Mouse (Mus musculus) lung, embryonic 14.5 days (tissue): ENCODE data around the gene Olfr373. TPM values are rescaled to one million over a fixed set of nuclear protein-coding genes. Genes with fewer than 3 reads are reported as not detected.

Experiments used
- ATAC-seq: fragments of 200-750 bp; cut with Nextera tagmentation; 2 replicates; pipeline ENCODE4 v1.8.0; 2017; ENCODE audit warnings: mild to moderate bottlenecking, moderate TSS enrichment, moderate library complexity; ENCODE audit not compliant: insufficient read depth
- DNase-seq: peaks from one replicate; pipeline ENCODE4 v3.0.0-alpha.2; 2015
- H3K27ac ChIP-seq: fragments of 300-500 bp; sonication (generic); 2 replicates; pipeline ENCODE4 v1.5.1; 2014; ENCODE audit warnings: low read depth, mild to moderate bottlenecking, moderate library complexity
- H3K27me3 ChIP-seq: fragments of 300-500 bp; sonication (generic); 2 replicates; pipeline ENCODE4 v1.6.1; 2014; ENCODE audit warnings: low read length, control low read depth; ENCODE audit not compliant: insufficient read depth
- H3K36me3 ChIP-seq: fragments of 300-500 bp; sonication (generic); 2 replicates; pipeline ENCODE4 v1.6.1; 2014; ENCODE audit warnings: control low read depth; ENCODE audit not compliant: insufficient read depth
- H3K4me1 ChIP-seq: fragments of 300-500 bp; sonication (generic); 2 replicates; pipeline ENCODE4 v1.6.1; 2014; ENCODE audit warnings: antibody characterized with exemption, control low read depth; ENCODE audit not compliant: insufficient read depth
- H3K4me2 ChIP-seq: fragments of 300-500 bp; sonication (generic); 2 replicates; pipeline ENCODE4 v1.6.1; 2014; ENCODE audit warnings: mild to moderate bottlenecking
- H3K4me3 ChIP-seq: fragments of 300-500 bp; sonication (generic); 2 replicates; pipeline ENCODE4 v1.5.1; 2014; ENCODE audit warnings: low read depth, low read length
- H3K9ac ChIP-seq: fragments of 300-500 bp; sonication (generic); 2 replicates; pipeline ENCODE4 v1.6.1; 2014
- H3K9me3 ChIP-seq: fragments of 300-500 bp; sonication (generic); 2 replicates; pipeline ENCODE4 v1.6.1; 2016; ENCODE audit warnings: low read depth, low read length, control low read depth
- CTCF ChIP-seq: IDR thresholded peaks from 2 replicates; pipeline ENCODE4 v1.5.1; 2016; ENCODE audit warnings: antibody characterized with exemption, low read depth
- WGBS: fragments of 180-500 bp; shearing (Covaris S2); extraction: QIAGEN DNeasy Blood & Tissue Kit; methylation state at CpG from one replicate; pipeline ENCODE4 v1.1.7; 2014; 5-methylcytosine and 5-hydroxymethylcytosine counted together
- polyA plus RNA-seq: library from polyadenylated mRNA; unstranded; fragments of >200 nt; fragmentation: Nextera tagmentation; extraction: Ambion mirVana; gene quantifications from 2 replicates; pipeline ENCODE4 v1.2.1, GENCODE M21; 2014

Olfr373 gene
- polyA plus RNA-seq, 1 experiment from 2014 or later = not detected

DNA sequence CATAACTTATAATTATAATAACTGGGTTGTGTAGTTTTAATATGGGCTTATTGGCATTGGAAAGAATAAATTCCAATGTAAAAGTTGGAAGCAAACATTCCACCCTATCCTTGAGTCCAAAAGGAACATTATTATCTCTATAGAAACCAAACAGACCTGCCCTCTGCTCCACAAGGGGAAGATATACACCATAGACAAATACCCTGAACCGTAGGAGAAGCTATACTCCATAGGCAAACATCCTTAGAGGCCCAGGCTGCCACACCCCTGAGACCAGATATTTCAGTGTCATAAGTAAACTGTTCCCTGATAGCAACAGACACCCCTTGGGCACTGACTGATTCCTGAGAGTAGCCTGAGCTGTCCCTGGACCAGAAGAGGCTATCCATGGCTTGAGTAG lies 44.9 kb downstream of the Olfr373 start:
- WGBS = 43% methylated on average over 1 of the region's 1 CpGs
- H3K9me3 ChIP-seq = no peaks in the 10 kb centered on the region

DNA sequence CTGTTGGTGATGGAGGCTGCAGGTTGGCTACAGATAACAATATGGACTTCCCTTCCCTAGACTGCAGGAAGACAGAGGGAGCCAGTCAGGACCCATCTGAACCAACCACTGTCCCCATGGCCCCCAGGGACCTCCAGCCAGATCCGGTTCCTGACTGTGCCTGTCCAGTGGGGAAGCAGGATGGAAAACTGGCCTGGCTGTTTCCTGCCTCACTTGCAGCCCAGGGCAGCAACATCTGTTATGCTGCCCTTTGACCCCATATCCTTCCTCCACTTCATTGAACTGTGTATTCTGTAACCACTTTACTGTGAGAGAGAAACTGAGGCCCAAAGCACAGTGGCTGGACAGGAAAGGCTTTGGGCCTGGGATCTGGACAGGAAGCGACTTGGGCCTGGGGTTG lies 48.3 kb downstream of the Olfr373 start:
- no peak overlapping the region for H3K4me2 ChIP-seq
- no peaks in the 10 kb centered on the region for H3K27me3 ChIP-seq
- ATAC-seq = no peak
- 59% methylated on average over 2 of the region's 2 CpGs for WGBS
- H3K4me3 ChIP-seq = no peak overlapping the region
- H3K4me1 ChIP-seq = no peaks in the 10 kb centered on the region; the same call in 1 of the 2 replicates
- no peak for TF ChIP-seq CTCF
- no peak overlapping the region for H3K9ac ChIP-seq
- H3K9me3 ChIP-seq = no peaks in the 10 kb centered on the region
- H3K27ac ChIP-seq = peak overlapping the region; percentile 43; the same call in 1 of the 2 replicates
- no peaks in the 10 kb centered on the region for H3K36me3 ChIP-seq
- DNase-seq = peak; percentile 60

More for the DNA sequence above, 44.9 kb downstream of the Olfr373 start:
- Histone ChIP-seq H3K9ac (no peak overlapping the region), H3K27ac (no peak overlapping the region), H3K36me3 (no peaks in the 10 kb centered on the region), H3K4me2 (no peak overlapping the region), H3K4me1 (no peaks in the 10 kb centered on the region), H3K4me3 (no peak overlapping the region), H3K27me3 (no peaks in the 10 kb centered on the region)
- no peak for ATAC-seq
- no peak for DNase-seq
- TF ChIP-seq CTCF = no peak

DNA sequence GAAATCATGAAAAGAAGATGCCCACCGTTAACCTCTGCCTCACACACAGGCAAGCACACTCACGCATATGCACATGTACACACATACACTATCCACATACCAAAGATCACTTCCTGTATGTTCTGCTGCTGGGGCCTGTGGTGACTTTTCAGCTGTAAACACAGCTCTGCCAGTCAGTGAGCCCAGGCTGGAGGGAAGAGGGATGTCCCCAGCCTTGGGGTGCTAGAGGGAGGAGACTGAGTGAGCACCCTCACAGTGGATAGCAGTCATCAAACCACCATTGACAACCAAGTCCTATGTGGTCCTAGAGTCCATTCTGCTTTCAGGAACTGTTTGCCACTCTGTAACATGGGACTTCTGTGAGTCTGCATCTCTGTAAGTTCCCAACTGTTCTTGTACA lies 48.9 kb downstream of the Olfr373 start:
- Histone ChIP-seq H3K27ac (peak overlapping the region; percentile 43; the same call in 1 of the 2 replicates), H3K27me3 (no peaks in the 10 kb centered on the region), H3K9ac (no peak overlapping the region), H3K4me1 (no peaks in the 10 kb centered on the region; the same call in 1 of the 2 replicates), H3K4me2 (no peak overlapping the region), H3K4me3 (no peak overlapping the region), H3K36me3 (no peaks in the 10 kb centered on the region), H3K9me3 (no peaks in the 10 kb centered on the region)
- 69% methylated on average over 2 of the region's 2 CpGs for WGBS
- no peak for DNase-seq
- ATAC-seq = no peak
- no peak for TF ChIP-seq CTCF

DNA sequence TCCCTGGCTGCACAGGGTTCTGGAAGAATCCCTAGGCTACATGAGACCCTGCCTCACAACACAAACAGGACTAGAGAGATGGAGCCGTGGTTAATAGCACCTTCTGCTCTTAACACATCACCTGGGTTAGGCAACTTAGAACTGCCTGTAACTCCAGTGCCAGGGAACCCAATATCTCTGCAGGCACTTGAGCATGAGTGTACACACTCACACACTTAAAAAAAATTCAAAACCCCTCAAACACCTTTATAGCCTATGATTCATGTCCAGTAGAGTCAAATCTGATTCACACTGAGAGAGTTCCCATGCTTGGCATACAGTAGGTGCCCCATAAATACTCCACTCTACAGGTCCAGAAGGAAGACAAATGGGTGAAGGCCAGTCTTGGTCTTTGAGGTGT lies 49.4 kb downstream of the Olfr373 start:
- H3K4me3 ChIP-seq = no peak overlapping the region
- H3K27ac ChIP-seq = peak overlapping the region; percentile 43; the same call in 1 of the 2 replicates
- no peaks in the 10 kb centered on the region for H3K27me3 ChIP-seq
- 63% methylated on average over 1 of the region's 1 CpGs for WGBS
- DNase-seq (no peak), ATAC-seq (no peak)
- H3K9ac ChIP-seq = no peak overlapping the region
- H3K36me3 ChIP-seq = no peaks in the 10 kb centered on the region
- H3K4me1 ChIP-seq = peaks cover 2% of the 10 kb centered on the region; the same call in 1 of the 2 replicates
- TF ChIP-seq CTCF = no peak
- H3K9me3 ChIP-seq = no peaks in the 10 kb centered on the region
- no peak overlapping the region for H3K4me2 ChIP-seq

DNA sequence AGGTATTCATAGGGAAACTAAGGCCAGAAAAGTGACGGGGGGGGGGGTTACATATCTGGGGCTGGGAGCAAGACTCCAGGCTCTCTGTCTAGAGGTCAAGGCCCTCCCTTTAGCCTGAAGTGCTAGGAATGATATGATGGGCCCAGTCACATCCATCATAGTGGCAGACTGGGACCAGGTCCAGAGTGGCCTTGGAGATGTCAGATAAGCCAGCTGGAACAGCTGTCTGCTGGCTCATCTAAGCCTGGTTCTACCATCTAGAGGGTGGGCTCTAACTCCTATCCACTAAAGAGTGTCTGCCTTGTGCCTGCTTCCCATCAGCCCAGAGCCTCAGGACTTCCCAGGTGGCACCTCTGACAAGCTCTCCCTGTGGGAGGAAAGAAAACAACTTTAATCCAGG lies 49.9 kb downstream of the Olfr373 start:
- peak; percentile 73 for DNase-seq
- 54% methylated on average over 1 of the region's 1 CpGs for whole genome bisulfite sequencing
- ATAC-seq = no peak

DNA sequence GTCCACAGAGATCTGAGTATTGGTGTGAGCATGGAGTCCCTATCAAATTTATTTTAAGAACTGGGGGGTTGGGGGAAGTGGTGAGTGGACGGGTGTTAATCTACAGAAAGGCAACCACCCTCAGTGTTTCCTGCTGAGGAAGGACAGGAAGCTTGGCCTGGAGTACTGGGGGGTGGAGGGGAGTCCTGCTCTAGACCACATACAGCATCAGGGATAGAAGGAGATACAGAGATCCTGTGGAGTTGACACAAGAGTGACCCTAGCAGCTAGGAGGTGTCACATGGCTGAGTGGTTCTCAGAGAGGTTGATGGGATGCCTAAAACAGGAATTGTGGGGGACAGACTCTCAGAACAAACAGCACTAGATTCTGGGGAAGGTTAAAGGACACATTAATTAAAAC lies 50.5 kb downstream of the Olfr373 start:
- TF ChIP-seq CTCF = no peak
- H3K9ac ChIP-seq = no peak overlapping the region
- H3K27me3 ChIP-seq = no peaks in the 10 kb centered on the region
- H3K36me3 ChIP-seq = peaks cover 9% of the 10 kb centered on the region
- H3K4me3 ChIP-seq = no peak overlapping the region
- H3K4me2 ChIP-seq = no peak overlapping the region
- no peaks in the 10 kb centered on the region for H3K9me3 ChIP-seq
- H3K27ac ChIP-seq = peak overlapping the region; percentile 54; the same call in 1 of the 2 replicates
- WGBS = 21% methylated on average over 1 of the region's 1 CpGs
- H3K4me1 ChIP-seq = peaks cover 5% of the 10 kb centered on the region; the same call in 1 of the 2 replicates
- ATAC-seq (no peak), DNase-seq (no peak)

More for the DNA sequence above, 49.9 kb downstream of the Olfr373 start:
- H3K9ac ChIP-seq = no peak overlapping the region
- H3K4me3 ChIP-seq = no peak overlapping the region
- H3K4me1 ChIP-seq = peaks cover 5% of the 10 kb centered on the region; the same call in 1 of the 2 replicates
- TF ChIP-seq CTCF = no peak
- H3K9me3 ChIP-seq = no peaks in the 10 kb centered on the region
- peak overlapping the region; percentile 54; the same call in 1 of the 2 replicates for H3K27ac ChIP-seq
- peaks cover 3% of the 10 kb centered on the region; the same call in 1 of the 2 replicates for H3K36me3 ChIP-seq
- no peak overlapping the region for H3K4me2 ChIP-seq
- H3K27me3 ChIP-seq = no peaks in the 10 kb centered on the region

DNA sequence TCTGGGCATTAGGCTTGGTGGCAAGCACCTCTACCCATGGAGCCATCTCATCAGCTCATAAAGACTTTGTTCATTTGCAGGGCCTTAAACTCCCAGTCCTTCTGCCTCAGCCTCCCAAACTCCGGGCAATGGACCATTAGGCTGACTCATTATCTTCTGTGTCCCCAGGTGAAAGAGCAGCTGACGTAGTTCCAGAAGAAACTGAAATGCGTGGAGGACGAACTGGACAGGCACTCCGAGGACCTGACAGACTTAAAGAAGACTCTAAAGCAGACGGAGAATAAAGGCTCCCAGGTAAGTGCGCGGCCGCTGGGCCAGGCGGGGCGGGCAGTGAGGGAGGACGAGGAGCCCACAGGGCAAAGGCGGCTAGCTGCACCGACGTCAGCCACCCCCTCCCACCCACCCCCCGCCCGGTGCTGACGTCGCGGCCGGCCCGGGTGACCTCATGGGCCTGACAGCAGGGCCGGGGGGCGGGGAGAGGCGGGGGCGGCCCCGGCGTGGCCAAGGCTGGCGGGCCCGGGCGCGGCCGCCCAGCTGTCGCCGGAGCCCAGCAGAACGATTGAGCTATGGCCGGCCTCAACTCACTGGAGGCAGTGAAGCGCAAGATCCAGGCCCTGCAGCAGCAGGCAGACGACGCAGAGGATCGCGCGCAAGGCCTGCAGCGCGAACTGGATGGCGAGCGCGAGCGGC lies 51.9 kb downstream of the Olfr373 start, which contains the start of gene Tpm4:
Tpm4 (plus strand) TSS at position 220 of the 690 bp plus-strand sequence.
- Histone ChIP-seq H3K36me3 (peaks cover 23% of the 10 kb centered on the region), H3K27me3 (no peaks in the 10 kb centered on the region), H3K4me1 (peaks cover 5% of the 10 kb centered on the region; the same call in 1 of the 2 replicates), H3K4me2 (peak within 1 kb of the TSS; percentile 80), H3K9ac (peak within 1 kb of the TSS; percentile 96), H3K27ac (peak within 1 kb of the TSS; percentile 100), H3K9me3 (no peaks in the 10 kb centered on the region), H3K4me3 (peak within 1 kb of the TSS; percentile 92)
- peak; percentile 82 for DNase-seq
- WGBS = under 1% methylated on average over 42 of the region's 49 CpGs
- ATAC-seq = peak; percentile 78
- no peak for TF ChIP-seq CTCF
